Mouse (Mus musculus) heart, postnatal 0 days (tissue): ENCODE results near the gene Vmn1r163.
"Not testable (repeated sequence)": the region's sequence is repeated elsewhere in the genome, so short reads cannot be mapped to it uniquely, and the experiment has no call there.

ENCODE experiments used
- CTCF ChIP-seq: IDR thresholded peaks from 2 replicates; pipeline ENCODE4 v1.5.1; 2016; ENCODE audit warnings: antibody characterized with exemption, control low read depth, low read depth
- EP300 ChIP-seq: IDR thresholded peaks from 2 replicates; pipeline ENCODE4 v1.6.1; 2016; ENCODE audit warnings: antibody characterized with exemption, low read depth

DNA sequence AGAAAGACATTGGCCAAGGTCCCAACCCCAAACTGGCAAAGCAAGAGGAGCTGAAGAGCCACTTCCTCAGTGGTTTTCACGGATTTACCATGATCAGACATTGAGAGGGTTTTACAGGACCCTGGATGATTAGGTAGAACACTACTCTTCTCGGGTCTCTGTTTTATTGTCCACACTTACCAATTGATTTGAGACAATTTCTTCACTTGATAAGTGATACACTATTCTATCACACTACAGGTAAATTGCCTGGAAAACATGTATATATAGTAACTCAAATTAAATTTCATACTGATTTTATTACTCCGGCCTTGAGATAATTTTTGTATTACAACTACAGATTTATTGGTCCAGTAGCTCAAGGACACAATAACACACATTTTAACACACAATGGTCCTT is 35.5 kb upstream of the Vmn1r163 start, which contains the start of gene Gm4216:
- TF ChIP-seq CTCF, EP300: not testable (repeated sequence)
